Mouse (Mus musculus) lung, embryonic 16.5 days (tissue): ENCODE measurements around the gene B4galt4. TPM values are rescaled to one million over a fixed set of nuclear protein-coding genes. Genes with fewer than 3 reads are reported as not detected.
A peak's percentile ranks its signal among the peaks of the same experiment; 100 is the strongest.

Experiments
- ATAC-seq: fragments of 200-750 bp; cut with Nextera tagmentation; 2 replicates; pipeline ENCODE4 v1.8.0; 2017; ENCODE audit warnings: low read depth, mild to moderate bottlenecking, moderate library complexity
- H3K27ac ChIP-seq: fragments of 300-500 bp; sonication (generic); 2 replicates; pipeline ENCODE4 v1.5.1; 2014; ENCODE audit warnings: mild to moderate bottlenecking, control low read depth, low read length
- H3K27me3 ChIP-seq: fragments of 300-500 bp; sonication (generic); 2 replicates; pipeline ENCODE4 v1.6.1; 2014; ENCODE audit warnings: low read depth, low read length, mixed read lengths; ENCODE audit not compliant: control insufficient read depth, insufficient read depth
- H3K36me3 ChIP-seq: fragments of 300-500 bp; sonication (generic); 2 replicates; pipeline ENCODE4 v1.6.1; 2014; ENCODE audit warnings: low read length; ENCODE audit not compliant: control insufficient read depth, insufficient read depth
- H3K4me1 ChIP-seq: fragments of 300-500 bp; sonication (generic); replicated peaks from 2 replicates; pipeline ENCODE4 v1.6.1; 2014; ENCODE audit warnings: low read length, mixed read lengths; ENCODE audit not compliant: control insufficient read depth, insufficient read depth
- H3K4me2 ChIP-seq: fragments of 300-500 bp; sonication (generic); 2 replicates; pipeline ENCODE4 v1.6.1; 2014; ENCODE audit warnings: low read depth, low read length, control low read depth
- H3K4me3 ChIP-seq: fragments of 300-500 bp; sonication (generic); 2 replicates; pipeline ENCODE4 v1.5.1; 2014; ENCODE audit warnings: mild to moderate bottlenecking, low read length, control low read depth
- H3K9ac ChIP-seq: fragments of 300-500 bp; sonication (generic); 2 replicates; pipeline ENCODE4 v1.6.1; 2014; ENCODE audit warnings: low read length, control low read depth
- H3K9me3 ChIP-seq: fragments of 300-500 bp; sonication (generic); 2 replicates; pipeline ENCODE4 v1.6.1; 2016; ENCODE audit warnings: low read length; ENCODE audit not compliant: control insufficient read depth
- WGBS: fragments of 180-500 bp; shearing (Covaris S2); extraction: QIAGEN DNeasy Blood & Tissue Kit; methylation state at CpG from one replicate; pipeline ENCODE4 v1.1.7; 2014; 5-methylcytosine and 5-hydroxymethylcytosine counted together
- polyA plus RNA-seq: library from polyadenylated mRNA; unstranded; fragments of >200 nt; fragmentation: Nextera tagmentation; extraction: Ambion mirVana; gene quantifications from 2 replicates; pipeline ENCODE4 v1.2.1, GENCODE M21; 2015

B4galt4 gene
- polyA plus RNA-seq, 1 experiment from 2014 or later: 34.7 TPM

DNA sequence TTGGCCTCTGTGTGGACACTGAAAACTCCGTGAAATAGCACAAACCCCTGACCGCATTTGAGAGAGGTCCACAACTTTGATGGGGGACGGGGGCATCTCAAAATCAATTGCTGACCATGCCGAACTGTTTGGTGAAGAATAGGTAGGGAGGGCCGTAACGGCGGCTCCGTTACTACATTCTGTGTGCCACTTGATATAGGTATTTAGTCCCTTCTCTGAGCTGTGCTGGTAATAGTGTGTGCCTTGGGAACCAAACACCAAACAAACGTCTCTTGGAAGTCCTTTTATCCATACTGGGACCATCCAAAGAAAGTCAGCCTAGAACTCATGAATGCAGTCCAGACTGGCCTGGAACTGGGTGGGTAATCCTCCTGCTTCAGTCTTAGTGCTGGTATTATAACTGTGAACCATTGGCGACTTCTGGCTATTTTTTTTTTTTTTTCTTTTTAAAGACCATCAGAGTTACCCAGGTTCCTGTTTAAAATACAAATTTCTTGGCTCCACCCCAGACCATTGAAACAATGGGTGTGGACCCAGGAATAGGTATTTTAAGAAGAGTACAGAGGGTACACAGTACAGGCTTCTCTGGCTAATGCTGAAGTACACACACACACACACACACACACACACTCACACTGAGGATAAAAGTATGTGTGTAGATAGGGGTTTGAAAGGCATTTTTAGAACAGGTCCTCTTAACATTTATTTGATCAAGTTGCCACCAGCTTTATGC is 2.0 kb downstream of the B4galt4 start:
- Histone ChIP-seq H3K27me3 (no peaks in the 10 kb centered on the region), H3K9me3 (no peaks in the 10 kb centered on the region), H3K27ac (no peak overlapping the region), H3K4me1 (peaks cover 8% of the 10 kb centered on the region), H3K4me3 (no peak overlapping the region), H3K36me3 (no peaks in the 10 kb centered on the region), H3K9ac (no peak overlapping the region), H3K4me2 (no peak overlapping the region)
- ATAC-seq: no peak
- 82% methylated on average over 10 of the region's 10 CpGs for WGBS

DNA sequence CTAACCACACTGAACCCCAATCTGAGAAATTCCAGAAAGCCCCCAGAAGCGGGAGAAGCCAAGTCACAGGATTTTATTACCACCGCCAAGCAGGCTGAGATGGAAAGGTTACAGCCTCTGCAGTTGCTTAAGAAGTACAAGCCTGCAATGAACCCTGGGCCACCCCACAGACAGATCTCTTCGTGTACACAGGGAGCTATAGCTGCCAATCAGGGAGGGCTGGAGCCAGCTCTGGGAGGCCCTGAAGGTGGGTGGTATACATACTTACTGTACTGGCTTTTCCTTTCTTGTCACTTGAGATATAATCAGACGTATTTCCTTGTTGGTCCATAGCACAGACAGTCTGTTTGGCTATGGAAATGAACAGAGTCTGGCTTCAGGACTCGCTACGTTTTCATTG is 8.7 kb downstream of the B4galt4 start:
- Histone ChIP-seq H3K9ac (no peak overlapping the region), H3K4me3 (no peak overlapping the region), H3K36me3 (peaks cover 4% of the 10 kb centered on the region), H3K4me1 (peaks cover 9% of the 10 kb centered on the region; the same call in 1 of the 2 replicates), H3K9me3 (no peaks in the 10 kb centered on the region), H3K27ac (no peak overlapping the region), H3K27me3 (no peaks in the 10 kb centered on the region), H3K4me2 (no peak overlapping the region)
- peak; percentile 54 for ATAC-seq
- 59% methylated on average over 6 of the region's 6 CpGs for WGBS

- H3K4me3 ChIP-seq: no peak overlapping the region
Observed at GRCm38 (mm10) chr16:38753631-38754030, 11.6 kb downstream of the B4galt4 start.

DNA sequence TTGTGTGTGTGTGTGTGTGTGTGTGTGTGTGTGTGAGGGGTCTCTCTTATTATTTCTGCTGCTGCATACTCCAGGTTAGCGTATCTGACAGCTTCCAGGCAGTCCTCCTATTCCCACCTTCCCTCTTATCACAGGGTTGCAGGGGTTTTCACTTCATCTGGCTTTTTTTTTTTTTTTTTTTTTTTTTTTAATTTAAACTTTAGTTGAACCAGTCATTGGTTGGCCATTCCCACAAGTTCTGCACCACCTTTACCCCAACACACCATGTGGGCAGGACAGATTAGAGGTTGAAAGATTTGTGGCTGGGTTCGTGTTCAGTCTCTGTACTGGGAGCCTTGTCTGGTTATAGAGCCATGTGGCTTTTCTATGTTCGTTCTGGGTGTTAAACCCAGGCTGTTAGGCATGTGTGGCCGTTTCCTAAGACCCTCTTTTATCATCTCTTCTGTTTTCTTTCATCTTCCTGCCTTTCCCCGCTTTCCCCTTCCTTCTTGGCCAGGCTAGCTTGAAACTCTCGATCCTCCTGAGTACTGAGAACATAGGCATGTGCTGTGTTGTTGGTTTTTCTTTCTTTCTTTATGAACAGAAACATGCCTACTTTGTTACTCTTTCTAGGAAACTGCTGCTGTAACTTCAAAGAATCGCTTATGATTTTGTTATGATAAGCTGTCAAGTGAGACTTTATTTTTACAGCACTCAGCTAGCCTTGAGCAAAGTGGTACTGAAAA is 13.6 kb downstream of the B4galt4 start:
- no peaks in the 10 kb centered on the region for H3K9me3 ChIP-seq
- no peak overlapping the region for H3K4me3 ChIP-seq
- ATAC-seq: peak; percentile 16; the same call in 1 of the 2 replicates
- peaks cover 17% of the 10 kb centered on the region for H3K4me1 ChIP-seq
- peak overlapping the region; percentile 13; the same call in 1 of the 2 replicates for H3K4me2 ChIP-seq
- H3K27ac ChIP-seq: peak overlapping the region; percentile 40
- H3K27me3 ChIP-seq: no peaks in the 10 kb centered on the region
- no peak overlapping the region for H3K9ac ChIP-seq
- H3K36me3 ChIP-seq: peaks cover 4% of the 10 kb centered on the region
- 33% methylated on average over 7 of the region's 7 CpGs for WGBS

More at GRCm38 (mm10) chr16:38753631-38754030, 11.6 kb downstream of the B4galt4 start:
- H3K4me1 ChIP-seq: peaks cover 15% of the 10 kb centered on the region
- H3K9me3 ChIP-seq: no peaks in the 10 kb centered on the region
- H3K36me3 ChIP-seq: peaks cover 4% of the 10 kb centered on the region
- H3K27me3 ChIP-seq: no peaks in the 10 kb centered on the region
- no peak overlapping the region for H3K9ac ChIP-seq
- no peak overlapping the region for H3K27ac ChIP-seq
- ATAC-seq: no peak
- no peak overlapping the region for H3K4me2 ChIP-seq
- WGBS: 48% methylated on average over 11 of the region's 11 CpGs

- Histone ChIP-seq H3K27ac (peak overlapping the region; percentile 40), H3K27me3 (no peaks in the 10 kb centered on the region), H3K9me3 (no peaks in the 10 kb centered on the region), H3K4me2 (no peak overlapping the region), H3K9ac (no peak overlapping the region), H3K4me1 (peaks cover 14% of the 10 kb centered on the region), H3K36me3 (peaks cover 4% of the 10 kb centered on the region), H3K4me3 (no peak overlapping the region)
- 13% methylated on average over 5 of the region's 5 CpGs for WGBS
- ATAC-seq: peak; percentile 70
Observed at GRCm38 (mm10) chr16:38756177-38756503, 14.1 kb downstream of the B4galt4 start.

DNA sequence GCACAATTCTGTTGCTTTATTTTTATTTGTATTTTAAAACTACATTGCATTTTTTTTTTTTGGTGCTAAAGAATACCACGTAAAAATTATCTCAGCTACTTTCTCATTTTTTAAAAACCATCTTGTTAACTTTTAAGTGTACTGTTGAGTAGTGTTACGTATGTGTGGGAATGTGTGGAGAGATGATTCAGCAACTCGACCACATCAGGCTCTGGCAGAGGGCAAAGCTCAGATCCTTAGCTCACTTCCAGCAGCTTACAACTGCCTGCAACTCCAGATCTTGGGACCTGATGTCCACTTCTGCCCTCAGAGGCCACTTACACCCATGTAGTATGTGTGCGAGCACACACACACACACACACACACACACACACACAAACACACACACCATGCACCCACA is 14.5 kb downstream of the B4galt4 start:
- Histone ChIP-seq H3K4me1 (peaks cover 15% of the 10 kb centered on the region), H3K27ac (peak overlapping the region; percentile 40), H3K4me3 (no peak overlapping the region), H3K27me3 (no peaks in the 10 kb centered on the region), H3K4me2 (no peak overlapping the region), H3K9me3 (no peaks in the 10 kb centered on the region), H3K9ac (no peak overlapping the region), H3K36me3 (peaks cover 4% of the 10 kb centered on the region)
- no peak for ATAC-seq
- 36% methylated on average over 4 of the region's 4 CpGs for WGBS

GRCm38 (mm10) chr16:38757626-38758025 is 15.6 kb downstream of the B4galt4 start:
- Histone ChIP-seq H3K4me1 (peaks cover 16% of the 10 kb centered on the region), H3K27ac (peak overlapping the region; percentile 45; the same call in 1 of the 2 replicates), H3K36me3 (peaks cover 4% of the 10 kb centered on the region), H3K4me3 (no peak overlapping the region), H3K9ac (no peak overlapping the region), H3K27me3 (no peaks in the 10 kb centered on the region), H3K9me3 (no peaks in the 10 kb centered on the region), H3K4me2 (no peak overlapping the region)
- WGBS: 95% methylated on average over 19 of the region's 19 CpGs
- ATAC-seq: no peak

DNA sequence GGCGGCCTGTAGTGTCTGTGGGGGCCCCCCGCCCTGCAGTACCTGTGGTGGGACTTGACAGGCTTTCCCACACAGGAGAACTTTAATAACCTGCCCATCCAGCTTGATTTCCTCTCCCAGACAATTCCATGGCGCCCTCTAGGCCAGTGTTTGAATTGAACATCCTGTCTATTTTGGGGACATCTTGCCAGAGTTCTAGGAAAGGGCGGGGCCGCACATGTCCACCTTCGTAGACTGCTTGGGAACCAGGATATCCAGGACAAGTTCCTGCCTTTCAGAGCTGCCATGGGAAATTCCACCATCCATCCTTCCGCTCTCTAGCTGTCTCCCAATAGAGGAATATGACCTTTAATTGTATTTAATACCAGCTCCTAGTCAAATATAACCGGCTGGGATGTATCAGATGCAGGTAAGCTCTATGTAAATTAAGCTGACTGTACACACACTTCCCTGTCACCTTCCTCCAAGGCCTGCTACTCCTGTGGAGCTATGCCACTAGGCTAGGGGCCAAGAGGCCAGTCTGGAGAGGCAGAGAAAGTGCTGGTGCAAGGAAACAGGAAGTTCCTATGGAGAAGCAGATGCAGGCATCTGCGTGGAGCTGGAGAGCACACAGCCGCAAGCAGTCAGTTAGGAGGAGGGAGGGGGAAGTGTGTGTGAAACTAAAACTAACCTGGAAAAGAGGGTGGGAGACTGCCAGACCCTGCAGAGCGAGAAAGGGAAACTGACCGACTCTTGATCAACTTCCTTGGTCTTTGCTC is 16.2 kb downstream of the B4galt4 start:
- Histone ChIP-seq H3K9ac (no peak overlapping the region), H3K27ac (peak overlapping the region; percentile 45; the same call in 1 of the 2 replicates), H3K36me3 (peaks cover 4% of the 10 kb centered on the region), H3K27me3 (no peaks in the 10 kb centered on the region), H3K9me3 (no peaks in the 10 kb centered on the region), H3K4me3 (no peak overlapping the region), H3K4me1 (peaks cover 22% of the 10 kb centered on the region), H3K4me2 (no peak overlapping the region)
- no peak for ATAC-seq
- 70% methylated on average over 12 of the region's 12 CpGs for WGBS

DNA sequence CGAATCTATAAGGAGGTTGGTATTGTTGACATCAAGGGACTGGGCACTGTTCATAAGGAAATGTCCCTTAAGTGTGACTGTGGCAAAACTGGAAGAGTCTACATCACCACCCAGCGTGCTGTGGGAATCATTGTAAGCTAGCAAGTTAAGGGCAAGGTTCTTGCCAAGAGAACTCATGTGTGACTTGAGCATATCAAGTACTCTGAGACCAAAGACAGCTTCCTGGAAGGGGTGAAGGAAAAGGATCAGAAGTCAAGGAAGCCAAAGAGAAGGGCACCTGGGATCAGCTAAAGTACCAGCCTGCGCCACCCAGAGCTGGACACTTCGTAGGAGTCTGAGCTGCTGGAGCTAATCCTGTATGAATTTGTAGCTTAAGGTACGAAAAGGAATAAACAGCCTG is 18.2 kb downstream of the B4galt4 start:
- Histone ChIP-seq H3K4me3 (no peak overlapping the region), H3K9ac (no peak overlapping the region), H3K4me2 (no peak overlapping the region), H3K4me1 (peaks cover 22% of the 10 kb centered on the region), H3K36me3 (no peaks in the 10 kb centered on the region), H3K27me3 (no peaks in the 10 kb centered on the region), H3K9me3 (no peaks in the 10 kb centered on the region), H3K27ac (no peak overlapping the region)
- no peak for ATAC-seq
- WGBS: 93% methylated on average over 5 of the region's 5 CpGs
